Mouse (Mus musculus) thymus, postnatal 10 days (tissue): ENCODE data around the gene Mrps10.
"Not testable (repeated sequence)": the region's sequence is repeated elsewhere in the genome, so short reads cannot be mapped to it uniquely, and the experiment has no call there.

Source experiments
- DNase-seq, 2 experiments: peaks; one replicate each; pipeline ENCODE4 v3.0.0; 2021; ENCODE audit warnings: low spot score in 2 of 2

Gene Mrps10

GRCm38 (mm10) chr17:47368401-47369086, at the start of gene Mrps10:
Gene Mrps10 (plus strand): TSS chr17:47368887.
- peak; percentile 80 to 89 for DNase-seq

- no peak for DNase-seq
Measured at GRCm38 (mm10) chr17:47318972-47319625, 49.6 kb upstream of the Mrps10 start.

- DNase-seq, result no peak
Measured at GRCm38 (mm10) chr17:47319761-47320160, 48.9 kb upstream of the Mrps10 start.

GRCm38 (mm10) chr17:47322128-47322990, 46.3 kb upstream of the Mrps10 start:
- DNase-seq, result no peak

- no peak for DNase-seq
Measured at GRCm38 (mm10) chr17:47322991-47323295, 45.7 kb upstream of the Mrps10 start.

GRCm38 (mm10) chr17:47327559-47327958, 41.1 kb upstream of the Mrps10 start:
- no peak for DNase-seq

GRCm38 (mm10) chr17:47327969-47328368, 40.7 kb upstream of the Mrps10 start:
- DNase-seq, result no peak

GRCm38 (mm10) chr17:47328552-47329343, 39.9 kb upstream of the Mrps10 start:
- no peak for DNase-seq

- DNase-seq, result no peak
Measured at GRCm38 (mm10) chr17:47330616-47331015, 38.1 kb upstream of the Mrps10 start.

GRCm38 (mm10) chr17:47332001-47332611, 36.6 kb upstream of the Mrps10 start:
- peak in 1 of 2 experiments; percentile 22 for DNase-seq

- not testable (repeated sequence) for DNase-seq
Measured at GRCm38 (mm10) chr17:47332664-47333063, 36.0 kb upstream of the Mrps10 start.

- no peak for DNase-seq
Measured at GRCm38 (mm10) chr17:47333409-47333808, 35.3 kb upstream of the Mrps10 start.

GRCm38 (mm10) chr17:47343121-47343520, 25.6 kb upstream of the Mrps10 start:
- DNase-seq, result no peak

- DNase-seq, result no peak
Measured at GRCm38 (mm10) chr17:47349721-47350319, 18.9 kb upstream of the Mrps10 start.

GRCm38 (mm10) chr17:47359964-47360363, 8.7 kb upstream of the Mrps10 start:
- peak; percentile 18 to 71 for DNase-seq

GRCm38 (mm10) chr17:47361343-47361742, 7.3 kb upstream of the Mrps10 start:
- DNase-seq, result no peak

- DNase-seq, result peak; percentile 10 to 11
Measured at GRCm38 (mm10) chr17:47369087-47369443, 378 bp downstream of the Mrps10 start.

- DNase-seq, result peak; percentile 11 to 70
Measured at GRCm38 (mm10) chr17:47371451-47371850, 2.8 kb downstream of the Mrps10 start.

- DNase-seq, result no peak
Measured at GRCm38 (mm10) chr17:47373991-47374390, 5.3 kb downstream of the Mrps10 start.

- DNase-seq, result no peak
Measured at GRCm38 (mm10) chr17:47376779-47377280, 8.1 kb downstream of the Mrps10 start.

GRCm38 (mm10) chr17:47378133-47378532, 9.4 kb downstream of the Mrps10 start:
- DNase-seq, result no peak
